Mouse (Mus musculus) liver, embryonic 11.5 days (tissue): ENCODE data around the gene D630039A03Rik. TPM values are rescaled to one million over a fixed set of nuclear protein-coding genes. Genes with fewer than 3 reads are reported as not detected.

Experiments used
- ATAC-seq: fragments of 200-750 bp; cut with Nextera tagmentation; replicated peaks from 2 replicates; pipeline ENCODE4 v1.8.0; 2017; ENCODE audit warnings: moderate number of reproducible peaks, mild to moderate bottlenecking, moderate TSS enrichment, moderate library complexity; ENCODE audit not compliant: low FRiP score
- DNase-seq: peaks from one replicate; pipeline ENCODE4 v3.0.0-alpha.2; 2017; ENCODE audit warnings: low spot score
- H3K27ac ChIP-seq: fragments of 300-500 bp; sonication (generic); 2 replicates; pipeline ENCODE4 v1.5.1; 2014; ENCODE audit warnings: mild to moderate bottlenecking, low read depth, low read length, control low read depth
- H3K27me3 ChIP-seq: fragments of 300-500 bp; sonication (generic); replicated peaks from 2 replicates; pipeline ENCODE4 v1.6.1; 2014; ENCODE audit warnings: low read length, mixed read lengths; ENCODE audit not compliant: control insufficient read depth, insufficient read depth
- H3K36me3 ChIP-seq: fragments of 300-500 bp; sonication (generic); 2 replicates; pipeline ENCODE4 v1.6.1; 2014; ENCODE audit warnings: mild to moderate bottlenecking, low read length, moderate library complexity, mixed read lengths; ENCODE audit not compliant: control insufficient read depth, insufficient read depth
- H3K4me1 ChIP-seq: fragments of 300-500 bp; sonication (generic); replicated peaks from 2 replicates; pipeline ENCODE4 v1.6.1; 2014; ENCODE audit warnings: low read length, mixed read lengths; ENCODE audit not compliant: control insufficient read depth, insufficient read depth
- H3K4me2 ChIP-seq: fragments of 300-500 bp; sonication (generic); 2 replicates; pipeline ENCODE4 v1.6.1; 2014; ENCODE audit warnings: mild to moderate bottlenecking, control low read depth, moderate library complexity
- H3K4me3 ChIP-seq: fragments of 300-500 bp; sonication (generic); 2 replicates; pipeline ENCODE4 v1.5.1; 2014; ENCODE audit warnings: low read depth, low read length, control low read depth
- H3K9ac ChIP-seq: fragments of 300-500 bp; sonication (generic); 2 replicates; pipeline ENCODE4 v1.6.1; 2014; ENCODE audit warnings: low read depth, low read length, control low read depth
- H3K9me3 ChIP-seq: fragments of 300-500 bp; sonication (generic); 2 replicates; pipeline ENCODE4 v1.6.1; 2016; ENCODE audit warnings: low read length, inconsistent platforms, mixed read lengths; ENCODE audit not compliant: control insufficient read depth
- WGBS: fragments of 180-500 bp; shearing (Covaris S2); extraction: QIAGEN DNeasy Blood & Tissue Kit; methylation state at CpG from one replicate; pipeline ENCODE4 v1.1.7; 2014; 5-methylcytosine and 5-hydroxymethylcytosine counted together
- polyA plus RNA-seq: library from polyadenylated mRNA; unstranded; fragments of >200 nt; fragmentation: Nextera tagmentation; extraction: Ambion mirVana; gene quantifications from 2 replicates; pipeline ENCODE4 v1.2.1, GENCODE M21; 2014

Gene D630039A03Rik
- polyA plus RNA-seq, result 0.36 and 0.48 TPM in 2 replicates

- H3K4me3 ChIP-seq, result peak within 1 kb of the TSS; percentile 23
- ATAC-seq (no peak), DNase-seq (no peak)
- WGBS, result 15% methylated on average over 9 of the region's 9 CpGs
- H3K9me3 ChIP-seq, result no peaks in the 10 kb centered on the region
- H3K4me2 ChIP-seq, result peak within 1 kb of the TSS; percentile 55
- H3K27me3 ChIP-seq, result peaks cover 4% of the 10 kb centered on the region
- no peaks in the 10 kb centered on the region for H3K36me3 ChIP-seq
- no peak within 1 kb of the TSS for H3K9ac ChIP-seq
- no peak within 1 kb of the TSS for H3K27ac ChIP-seq
- peaks cover 3% of the 10 kb centered on the region; the same call in 1 of the 2 replicates for H3K4me1 ChIP-seq
Observed at GRCm38 (mm10) chr4:57916201-57916661, at the start of gene D630039A03Rik. D630039A03Rik (minus strand) TSS chr4:57916297.

- 84% methylated on average over 4 of the region's 4 CpGs for WGBS
- H3K27ac ChIP-seq, result no peak overlapping the region
- DNase-seq, result no peak
- H3K4me3 ChIP-seq, result no peak overlapping the region
- no peaks in the 10 kb centered on the region for H3K4me1 ChIP-seq
- no peaks in the 10 kb centered on the region for H3K27me3 ChIP-seq
- no peaks in the 10 kb centered on the region for H3K9me3 ChIP-seq
- no peak overlapping the region for H3K9ac ChIP-seq
- H3K4me2 ChIP-seq, result no peak overlapping the region
- H3K36me3 ChIP-seq, result no peaks in the 10 kb centered on the region
- no peak for ATAC-seq
Observed at GRCm38 (mm10) chr4:57965516-57965915, 49.4 kb upstream of the D630039A03Rik start.

GRCm38 (mm10) chr4:57964143-57964542 lies 48.0 kb upstream of the D630039A03Rik start:
- H3K4me1 ChIP-seq, result no peaks in the 10 kb centered on the region
- 36% methylated on average over 1 of the region's 1 CpGs for WGBS
- H3K36me3 ChIP-seq, result no peaks in the 10 kb centered on the region
- ATAC-seq, result no peak
- H3K9me3 ChIP-seq, result no peaks in the 10 kb centered on the region
- no peak for DNase-seq
- no peaks in the 10 kb centered on the region for H3K27me3 ChIP-seq
- H3K27ac ChIP-seq, result no peak overlapping the region
- no peak overlapping the region for H3K9ac ChIP-seq
- no peak overlapping the region for H3K4me2 ChIP-seq
- no peak overlapping the region for H3K4me3 ChIP-seq

GRCm38 (mm10) chr4:57959056-57959455 lies 43.0 kb upstream of the D630039A03Rik start:
- WGBS, result 84% methylated on average over 8 of the region's 8 CpGs
- DNase-seq, result no peak
- no peaks in the 10 kb centered on the region for H3K9me3 ChIP-seq
- H3K27me3 ChIP-seq, result no peaks in the 10 kb centered on the region
- H3K27ac ChIP-seq, result no peak overlapping the region
- no peak overlapping the region for H3K9ac ChIP-seq
- peaks cover 12% of the 10 kb centered on the region; the same call in 1 of the 2 replicates for H3K4me1 ChIP-seq
- ATAC-seq, result no peak
- no peak overlapping the region for H3K4me2 ChIP-seq
- H3K4me3 ChIP-seq, result no peak overlapping the region
- no peaks in the 10 kb centered on the region; the same call in 1 of the 2 replicates for H3K36me3 ChIP-seq

DNA sequence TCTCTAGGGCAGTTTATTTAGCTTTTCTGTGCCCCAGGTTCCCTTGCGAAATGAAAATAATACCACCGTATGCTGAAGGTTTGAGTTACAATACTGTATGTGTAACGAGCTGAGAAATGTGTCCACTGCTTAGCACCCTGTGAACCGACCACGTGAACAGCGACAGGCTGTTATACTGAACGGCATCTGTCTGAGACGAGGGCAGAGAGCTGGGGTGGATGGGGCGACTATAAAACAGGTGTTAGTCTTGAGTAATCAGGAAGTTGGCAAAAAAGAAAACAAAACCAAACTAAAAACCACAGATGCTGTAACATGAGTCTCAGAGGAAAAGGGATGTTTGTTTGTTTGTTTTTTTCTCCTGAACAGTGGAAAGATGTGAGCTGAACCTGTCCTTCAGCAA lies 42.0 kb upstream of the D630039A03Rik start:
- Histone ChIP-seq H3K27ac (no peak overlapping the region), H3K4me2 (no peak overlapping the region), H3K36me3 (peaks cover 3% of the 10 kb centered on the region; the same call in 1 of the 2 replicates), H3K4me3 (no peak overlapping the region), H3K4me1 (peaks cover 18% of the 10 kb centered on the region), H3K9me3 (no peaks in the 10 kb centered on the region), H3K9ac (no peak overlapping the region), H3K27me3 (no peaks in the 10 kb centered on the region)
- ATAC-seq (no peak), DNase-seq (no peak)
- 79% methylated on average over 9 of the region's 9 CpGs for WGBS

DNA sequence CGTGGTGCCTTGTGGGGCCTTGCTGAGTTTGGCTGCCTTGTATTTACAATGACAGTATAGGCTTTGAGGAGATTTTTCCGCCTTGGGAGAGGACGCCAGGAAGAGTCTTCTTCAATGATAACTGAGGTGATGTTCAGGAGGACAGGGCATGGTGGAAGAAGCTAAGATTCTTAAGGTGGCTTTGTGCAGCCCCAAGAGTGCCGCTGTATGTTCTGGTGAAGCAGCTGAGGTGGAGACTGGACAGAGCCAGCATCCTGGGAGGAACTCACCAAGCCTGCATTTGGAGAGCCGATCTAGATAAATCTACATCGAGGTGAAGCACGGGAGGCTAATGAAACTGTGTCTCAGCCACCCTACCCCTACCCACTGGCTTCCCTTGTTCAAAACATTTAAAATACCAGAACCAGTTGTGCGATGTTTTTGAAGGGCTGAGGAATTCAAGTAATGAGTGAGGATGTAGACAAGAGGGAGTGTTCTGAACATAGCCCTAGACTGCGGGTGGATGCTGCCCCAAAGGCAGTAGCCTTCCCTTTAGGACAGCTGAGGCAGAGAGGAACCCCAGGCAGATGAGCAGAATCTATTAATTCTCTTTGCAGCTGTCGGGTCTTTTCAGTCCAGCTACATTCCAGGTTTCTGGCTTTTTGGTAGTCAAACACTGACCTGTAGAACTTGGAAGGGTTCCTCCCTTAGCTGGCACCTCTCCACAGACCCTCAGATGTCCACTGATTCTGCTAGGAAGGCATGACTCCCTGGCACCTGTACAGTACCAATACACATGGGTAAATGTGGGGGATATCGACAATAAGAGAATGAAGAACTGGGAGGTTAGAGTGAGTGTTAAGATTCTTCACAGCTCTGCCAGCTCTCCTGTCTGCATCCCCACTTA lies 41.3 kb upstream of the D630039A03Rik start:
- Histone ChIP-seq H3K9me3 (no peaks in the 10 kb centered on the region), H3K36me3 (peaks cover 3% of the 10 kb centered on the region; the same call in 1 of the 2 replicates), H3K4me3 (peak overlapping the region; percentile 87), H3K4me2 (peak overlapping the region; percentile 92), H3K9ac (peak overlapping the region; percentile 90), H3K27ac (peak overlapping the region; percentile 99), H3K27me3 (no peaks in the 10 kb centered on the region), H3K4me1 (peaks cover 18% of the 10 kb centered on the region)
- 45% methylated on average over 11 of the region's 11 CpGs for WGBS
- ATAC-seq (no peak), DNase-seq (no peak)

DNA sequence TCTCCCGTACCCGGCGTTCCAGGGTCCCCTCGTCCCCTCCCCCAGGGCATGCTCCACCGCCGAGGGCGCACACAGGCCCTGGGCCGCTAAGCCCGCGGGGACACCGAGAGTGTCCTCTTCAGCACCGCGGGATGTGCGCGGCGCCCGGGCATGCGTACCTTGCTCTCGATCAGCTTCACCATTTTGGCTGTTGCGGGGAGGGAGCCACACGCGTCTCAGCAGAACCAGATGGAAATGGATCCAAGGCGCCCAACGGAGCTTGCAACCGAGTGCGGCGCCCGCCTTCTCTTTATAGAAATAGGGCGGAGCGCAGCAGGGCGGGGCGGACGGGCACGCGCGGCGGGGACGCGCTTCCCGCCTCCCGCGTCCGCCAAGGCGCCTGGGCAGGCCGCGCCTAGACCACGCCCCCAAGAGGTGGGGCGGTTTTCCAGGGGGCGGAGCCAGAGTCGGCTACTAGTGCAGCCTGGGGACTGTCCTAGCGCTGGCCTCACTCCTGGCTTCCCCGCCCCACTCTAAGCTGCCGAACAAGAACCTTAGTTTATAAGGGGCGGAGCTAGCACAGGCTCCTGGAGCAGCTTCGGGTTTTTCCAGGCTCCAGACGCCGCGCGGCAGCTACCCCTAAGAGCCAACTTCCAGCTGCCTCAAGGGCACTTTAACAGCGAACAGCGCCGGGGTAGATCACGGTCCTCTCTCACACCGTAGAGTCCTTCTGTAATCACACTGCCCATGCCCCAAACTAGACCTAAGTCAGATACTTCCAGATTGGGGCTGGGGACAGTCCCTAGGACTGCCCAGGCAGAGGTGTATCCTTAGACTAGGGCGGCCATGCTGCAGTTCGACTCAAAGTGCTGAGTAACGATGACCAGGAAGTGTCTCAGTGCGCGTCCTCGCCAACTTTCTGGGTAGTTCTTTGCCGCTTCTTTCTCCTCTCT lies 40.2 kb upstream of the D630039A03Rik start, which contains the start of gene Txn1:
Txn1 (minus strand) TSS at position 383 of the 932 bp plus-strand sequence.
- no peaks in the 10 kb centered on the region for H3K27me3 ChIP-seq
- under 1% methylated on average over 71 of the region's 71 CpGs for WGBS
- H3K4me3 ChIP-seq, result peak within 1 kb of the TSS; percentile 87

GRCm38 (mm10) chr4:57955544-57955958 lies 39.5 kb upstream of the D630039A03Rik start:
- Histone ChIP-seq H3K9me3 (no peaks in the 10 kb centered on the region), H3K9ac (peak overlapping the region; percentile 90), H3K36me3 (peaks cover 17% of the 10 kb centered on the region), H3K4me1 (peaks cover 18% of the 10 kb centered on the region), H3K27me3 (no peaks in the 10 kb centered on the region), H3K4me3 (peak overlapping the region; percentile 87), H3K27ac (peak overlapping the region; percentile 99), H3K4me2 (peak overlapping the region; percentile 64)
- DNase-seq (peak; percentile 73), ATAC-seq (peak; percentile 30)
- under 1% methylated on average over 25 of the region's 25 CpGs for WGBS

More for the DNA sequence above, 40.2 kb upstream of the D630039A03Rik start, which contains the start of gene Txn1:
- peak within 1 kb of the TSS; percentile 99 for H3K27ac ChIP-seq
- DNase-seq (peak; percentile 99), ATAC-seq (peak; percentile 97)
- peak within 1 kb of the TSS; percentile 92 for H3K4me2 ChIP-seq
- peaks cover 18% of the 10 kb centered on the region for H3K4me1 ChIP-seq
- H3K9me3 ChIP-seq, result no peaks in the 10 kb centered on the region
- H3K36me3 ChIP-seq, result peaks cover 9% of the 10 kb centered on the region
- H3K9ac ChIP-seq, result peak within 1 kb of the TSS; percentile 90
